Mouse (Mus musculus): ENCODE results near the gene Pla2g6. TPM values are rescaled to one million over a fixed set of nuclear protein-coding genes. Genes with fewer than 3 reads are reported as not detected.

The Pla2g6 gene
- polyA plus RNA-seq, 1 experiment: 26.0 TPM

GRCm38 (mm10) chr15:79303725-79304124, 24.5 kb downstream of the Pla2g6 start:
- TF ChIP-seq GATA1 (IDR thresholded peaks at IDR 0.05; ENCODE audit: borderline replicate concordance, low read length): no peak
- no peak for TF ChIP-seq FLI1 (IDR thresholded peaks at IDR 0.05; ENCODE audit: low read length)
- Histone ChIP-seq H3K4me1 (peaks cover 16% of the 10 kb centered on the region), H3K27me3 (replicated peaks) (no peaks in the 10 kb centered on the region), H3K36me3 (replicated peaks; ENCODE audit: low read length) (peaks cover 97% of the 10 kb centered on the region), H3K4me3 (replicated peaks) (no peak overlapping the region), H3K9me3 (no peaks in the 10 kb centered on the region)

GRCm38 (mm10) chr15:79299563-79300155, 28.5 kb downstream of the Pla2g6 start:
- no peak overlapping the region for H3K4me3 ChIP-seq (replicated peaks)
- peaks cover 12% of the 10 kb centered on the region for H3K4me1 ChIP-seq
- no peak for TF ChIP-seq GATA1 (IDR thresholded peaks at IDR 0.05; ENCODE audit: borderline replicate concordance, low read length)
- no peak for TF ChIP-seq FLI1 (IDR thresholded peaks at IDR 0.05; ENCODE audit: low read length)
- H3K27me3 ChIP-seq (replicated peaks): no peaks in the 10 kb centered on the region
- H3K36me3 ChIP-seq (replicated peaks; ENCODE audit: low read length): peaks cover 93% of the 10 kb centered on the region
- no peaks in the 10 kb centered on the region for H3K9me3 ChIP-seq

- no peak for TF ChIP-seq GATA1 (IDR thresholded peaks at IDR 0.05; ENCODE audit: borderline replicate concordance, low read length)
- TF ChIP-seq FLI1 (IDR thresholded peaks at IDR 0.05; ENCODE audit: low read length): no peak
- Histone ChIP-seq H3K4me3 (replicated peaks) (no peak overlapping the region), H3K4me1 (peaks cover 12% of the 10 kb centered on the region), H3K36me3 (replicated peaks; ENCODE audit: low read length) (peaks cover 90% of the 10 kb centered on the region), H3K9me3 (no peaks in the 10 kb centered on the region), H3K27me3 (replicated peaks) (no peaks in the 10 kb centered on the region)
Measured at GRCm38 (mm10) chr15:79298553-79298952, 29.6 kb downstream of the Pla2g6 start.

DNA sequence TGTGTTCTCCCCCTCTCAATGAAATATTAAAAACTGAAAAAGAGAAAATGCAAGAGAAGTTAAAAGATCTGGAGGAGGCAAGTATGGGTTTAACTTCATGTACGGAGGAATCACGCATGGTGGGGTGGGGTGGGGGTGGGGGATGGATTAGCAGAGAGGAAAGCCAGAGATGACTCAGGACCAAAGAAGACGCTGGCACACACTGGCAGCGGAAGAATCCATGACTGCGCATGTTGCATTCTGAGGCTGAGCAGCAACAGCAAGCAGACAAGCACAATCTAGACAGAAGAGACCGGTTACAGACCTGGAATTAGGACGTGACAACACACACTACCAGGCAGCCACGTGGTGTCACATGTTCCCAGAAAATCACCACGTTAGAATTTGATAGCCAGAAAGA, 35.4 kb downstream of the Pla2g6 start:
- Histone ChIP-seq H3K4me1 (no peaks in the 10 kb centered on the region; the same call in 1 of the 2 replicates), H3K27me3 (replicated peaks) (no peaks in the 10 kb centered on the region)

GRCm38 (mm10) chr15:79290340-79290739, 37.9 kb downstream of the Pla2g6 start:
- Histone ChIP-seq H3K27me3 (replicated peaks) (no peaks in the 10 kb centered on the region), H3K36me3 (replicated peaks; ENCODE audit: low read length) (peaks cover 91% of the 10 kb centered on the region), H3K4me3 (replicated peaks) (no peak overlapping the region), H3K4me1 (no peaks in the 10 kb centered on the region; the same call in 1 of the 2 replicates), H3K9me3 (no peaks in the 10 kb centered on the region)
- no peak for TF ChIP-seq GATA1 (IDR thresholded peaks at IDR 0.05; ENCODE audit: borderline replicate concordance, low read length)
- no peak for TF ChIP-seq FLI1 (IDR thresholded peaks at IDR 0.05; ENCODE audit: low read length)

More for the DNA sequence above, 35.4 kb downstream of the Pla2g6 start:
- no peak overlapping the region for H3K4me3 ChIP-seq (replicated peaks)
- H3K36me3 ChIP-seq (replicated peaks; ENCODE audit: low read length): peaks cover 87% of the 10 kb centered on the region
- no peaks in the 10 kb centered on the region for H3K9me3 ChIP-seq
- TF ChIP-seq FLI1 (IDR thresholded peaks at IDR 0.05; ENCODE audit: low read length) (no peak), GATA1 (IDR thresholded peaks at IDR 0.05; ENCODE audit: borderline replicate concordance, low read length) (no peak)

DNA sequence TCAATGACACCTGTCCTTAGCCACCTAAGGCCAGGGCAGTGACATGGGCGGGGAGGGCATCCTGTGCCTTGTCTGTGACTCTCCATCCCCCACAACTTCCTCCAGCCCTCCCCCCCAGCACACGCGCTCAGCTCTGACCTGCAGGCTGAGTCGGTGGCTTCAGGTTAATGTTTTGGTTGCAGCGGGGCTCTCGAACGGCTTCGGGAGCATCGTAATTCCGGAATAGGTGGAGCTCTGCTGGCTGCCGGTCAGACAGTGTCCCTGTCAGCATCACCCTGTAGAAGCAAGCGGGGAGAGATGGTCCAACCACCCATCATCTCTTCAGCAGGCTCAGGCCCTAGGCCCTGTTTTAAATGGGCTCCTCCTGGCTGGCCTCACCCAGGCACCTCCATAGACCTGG, 38.7 kb downstream of the Pla2g6 start:
- no peak overlapping the region for H3K4me3 ChIP-seq (replicated peaks)
- H3K36me3 ChIP-seq (replicated peaks; ENCODE audit: low read length): peaks cover 88% of the 10 kb centered on the region
- no peak for TF ChIP-seq FLI1 (IDR thresholded peaks at IDR 0.05; ENCODE audit: low read length)
- no peak for TF ChIP-seq GATA1 (IDR thresholded peaks at IDR 0.05; ENCODE audit: borderline replicate concordance, low read length)
- H3K4me1 ChIP-seq: no peaks in the 10 kb centered on the region; the same call in 1 of the 2 replicates
- no peaks in the 10 kb centered on the region for H3K9me3 ChIP-seq
- H3K27me3 ChIP-seq (replicated peaks): peaks cover 2% of the 10 kb centered on the region

GRCm38 (mm10) chr15:79288387-79288786, 39.8 kb downstream of the Pla2g6 start:
- Histone ChIP-seq H3K4me1 (no peaks in the 10 kb centered on the region; the same call in 1 of the 2 replicates), H3K9me3 (no peaks in the 10 kb centered on the region), H3K4me3 (replicated peaks) (no peak overlapping the region), H3K27me3 (replicated peaks) (peaks cover 6% of the 10 kb centered on the region), H3K36me3 (replicated peaks; ENCODE audit: low read length) (peaks cover 79% of the 10 kb centered on the region)
- TF ChIP-seq FLI1 (IDR thresholded peaks at IDR 0.05; ENCODE audit: low read length) (no peak), GATA1 (IDR thresholded peaks at IDR 0.05; ENCODE audit: borderline replicate concordance, low read length) (no peak)

DNA sequence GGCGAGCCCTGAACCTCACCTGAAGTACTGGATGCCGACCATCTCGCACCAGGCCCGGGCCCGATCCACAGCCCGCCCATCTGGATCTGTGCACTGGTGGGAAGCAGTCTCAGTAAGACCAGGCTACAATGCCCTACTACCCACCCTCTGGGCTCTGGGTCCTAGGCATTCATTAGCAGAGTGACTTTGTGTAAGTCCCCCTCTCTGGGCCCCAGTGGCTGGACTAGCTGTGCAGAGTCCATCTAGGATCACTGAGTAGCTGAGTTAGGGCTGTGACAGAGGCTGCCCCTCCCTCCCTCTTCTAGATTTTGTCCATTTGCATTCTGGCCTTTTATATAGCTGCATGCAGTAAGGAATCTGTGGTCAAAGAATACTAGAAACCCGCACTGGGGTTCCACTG, 41.1 kb downstream of the Pla2g6 start:
- H3K4me1 ChIP-seq: no peaks in the 10 kb centered on the region; the same call in 1 of the 2 replicates
- no peak overlapping the region for H3K4me3 ChIP-seq (replicated peaks)
- no peaks in the 10 kb centered on the region for H3K9me3 ChIP-seq
- H3K36me3 ChIP-seq (replicated peaks; ENCODE audit: low read length): peaks cover 66% of the 10 kb centered on the region
- H3K27me3 ChIP-seq (replicated peaks): peaks cover 6% of the 10 kb centered on the region
- TF ChIP-seq GATA1 (IDR thresholded peaks at IDR 0.05; ENCODE audit: borderline replicate concordance, low read length): no peak
- TF ChIP-seq FLI1 (IDR thresholded peaks at IDR 0.05; ENCODE audit: low read length): no peak

DNA sequence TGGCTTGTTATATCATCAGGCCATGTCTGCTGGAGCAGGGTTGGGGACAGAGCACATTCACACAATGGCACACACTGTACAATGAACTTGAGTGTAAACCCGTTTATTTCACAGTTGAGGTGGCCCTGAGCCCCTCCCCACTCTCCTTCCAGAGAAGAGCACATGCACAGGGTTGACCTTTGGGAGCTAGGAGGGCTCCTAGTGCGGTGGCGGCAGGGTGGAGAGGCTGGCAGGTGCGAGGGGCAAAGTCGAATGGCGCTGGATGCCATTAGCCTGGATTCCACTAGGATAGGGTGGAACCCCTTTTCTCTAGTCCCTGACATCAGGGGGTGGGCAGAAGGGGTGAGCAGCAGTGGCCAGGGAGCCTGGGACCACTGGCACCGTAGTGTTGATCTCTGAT, 42.0 kb downstream of the Pla2g6 start:
- no peaks in the 10 kb centered on the region for H3K9me3 ChIP-seq
- H3K4me1 ChIP-seq: peaks cover 7% of the 10 kb centered on the region
- no peak overlapping the region for H3K4me3 ChIP-seq (replicated peaks)
- TF ChIP-seq GATA1 (IDR thresholded peaks at IDR 0.05; ENCODE audit: borderline replicate concordance, low read length) (no peak), FLI1 (IDR thresholded peaks at IDR 0.05; ENCODE audit: low read length) (no peak)
- H3K27me3 ChIP-seq (replicated peaks): peaks cover 6% of the 10 kb centered on the region
- H3K36me3 ChIP-seq (replicated peaks; ENCODE audit: low read length): peaks cover 57% of the 10 kb centered on the region

- Histone ChIP-seq H3K36me3 (replicated peaks; ENCODE audit: low read length) (peaks cover 51% of the 10 kb centered on the region), H3K4me3 (replicated peaks) (no peak within 1 kb of the TSS), H3K27me3 (replicated peaks) (peaks cover 6% of the 10 kb centered on the region), H3K9me3 (no peaks in the 10 kb centered on the region), H3K4me1 (peaks cover 15% of the 10 kb centered on the region)
- TF ChIP-seq GATA1 (IDR thresholded peaks at IDR 0.05; ENCODE audit: borderline replicate concordance, low read length) (no peak), FLI1 (IDR thresholded peaks at IDR 0.05; ENCODE audit: low read length) (no peak)
Measured at GRCm38 (mm10) chr15:79285399-79285798, 42.8 kb downstream of the Pla2g6 start, which contains the start of gene Baiap2l2. Gene Baiap2l2 (minus strand): TSS chr15:79285537.

Data from megakaryocyte, embryonic 14.5 days (primary cell).